Mouse (Mus musculus) forebrain, postnatal 0 days (tissue): Measurements from ENCODE around the gene Atp2a2. TPM values are rescaled to one million over a fixed set of nuclear protein-coding genes. Genes with fewer than 3 reads are reported as not detected.
A peak's percentile ranks its signal among the peaks of the same experiment; 100 is the strongest.
"Not testable (repeated sequence)": the region's sequence is repeated elsewhere in the genome, so short reads cannot be mapped to it uniquely, and the experiment has no call there.

Experiments
- ATAC-seq: fragments of 200-750 bp; cut with Nextera tagmentation; 2 replicates; pipeline ENCODE4 v1.8.0; 2017; ENCODE audit warnings: mild to moderate bottlenecking, moderate library complexity
- DNase-seq: peaks from one replicate; pipeline ENCODE4 v3.0.0-alpha.2; 2015
- H3K27ac ChIP-seq: fragments of 300-500 bp; sonication (generic); 2 replicates; pipeline ENCODE4 v1.5.1; 2014; ENCODE audit warnings: low read depth, mild to moderate bottlenecking, antibody characterized with exemption, low read length, moderate library complexity, mixed read lengths
- H3K27me3 ChIP-seq: fragments of 300-500 bp; sonication (generic); 2 replicates; pipeline ENCODE4 v1.6.1; 2014; ENCODE audit warnings: mild to moderate bottlenecking, low read length, mixed read lengths; ENCODE audit not compliant: insufficient read depth
- H3K36me3 ChIP-seq: fragments of 300-500 bp; sonication (generic); 2 replicates; pipeline ENCODE4 v1.6.1; 2014; ENCODE audit warnings: mild to moderate bottlenecking, moderate library complexity; ENCODE audit not compliant: insufficient read depth
- H3K4me1 ChIP-seq: fragments of 300-500 bp; sonication (generic); 2 replicates; pipeline ENCODE4 v1.6.1; 2014; ENCODE audit warnings: antibody characterized with exemption; ENCODE audit not compliant: insufficient read depth
- H3K4me2 ChIP-seq: fragments of 300-500 bp; sonication (generic); 2 replicates; pipeline ENCODE4 v1.6.1; 2014; ENCODE audit warnings: low read depth, mild to moderate bottlenecking, moderate library complexity
- H3K4me3 ChIP-seq: fragments of 300-500 bp; sonication (generic); 2 replicates; pipeline ENCODE4 v1.5.1; 2014; ENCODE audit warnings: low read depth, low read length, mixed read lengths
- H3K9ac ChIP-seq: fragments of 300-500 bp; sonication (generic); 2 replicates; pipeline ENCODE4 v1.6.1; 2014; ENCODE audit warnings: mild to moderate bottlenecking
- H3K9me3 ChIP-seq: fragments of 300-500 bp; sonication (generic); 2 replicates; pipeline ENCODE4 v1.6.1; 2016; ENCODE audit warnings: low read length
- CTCF ChIP-seq: sonication (generic); IDR thresholded peaks from 2 replicates; pipeline ENCODE4 v1.5.1; 2016; ENCODE audit warnings: antibody characterized with exemption, control low read depth, low read depth
- WGBS: fragments of 180-500 bp; shearing (Covaris S2); extraction: QIAGEN DNeasy Blood & Tissue Kit; methylation state at CpG from one replicate; pipeline ENCODE4 v1.1.7; 2014; 5-methylcytosine and 5-hydroxymethylcytosine counted together
- polyA plus RNA-seq: library from polyadenylated mRNA; unstranded; fragments of >200 nt; fragmentation: Nextera tagmentation; extraction: Ambion mirVana; gene quantifications from 2 replicates; pipeline ENCODE4 v1.2.1, GENCODE M21; 2015
- total RNA-seq: library from RNA; depleted of rRNA; stranded (reverse); fragments of >200 nt; gene quantifications from 2 replicates; pipeline ENCODE4 v1.2.3, GENCODE M21; 2014

Atp2a2 gene
- total and polyA plus RNA-seq, 2 experiments from 2014 or later = 37.2 to 178 TPM

- H3K36me3 ChIP-seq = peaks cover 22% of the 10 kb centered on the region
- 0 out of 2 replicates have a peak, but pooled peaks cover 9% of the 10 kb centered on the region for H3K4me1 ChIP-seq
- H3K4me2 ChIP-seq = no peak overlapping the region
- H3K27me3 ChIP-seq = no peaks in the 10 kb centered on the region
- ATAC-seq (no peak), DNase-seq (no peak)
- no peaks in the 10 kb centered on the region for H3K9me3 ChIP-seq
- H3K4me3 ChIP-seq = no peak overlapping the region
- H3K9ac ChIP-seq = no peak overlapping the region
- 83% methylated on average over 2 of the region's 2 CpGs for WGBS
- 0 out of 2 replicates have a peak, but pooled peaks have one; percentile 4 for TF ChIP-seq CTCF
- no peak overlapping the region for H3K27ac ChIP-seq
These were observed 76.5 kb downstream of the Atp2a2 start for GRCm38 (mm10) chr5:122425550-122425949.

GRCm38 (mm10) chr5:122423083-122423482 lies 78.9 kb downstream of the Atp2a2 start:
- peak overlapping the region; percentile 96 for H3K4me3 ChIP-seq
- H3K36me3 ChIP-seq = 0 out of 2 replicates have a peak, but pooled peaks cover 1% of the 10 kb centered on the region
- whole genome bisulfite sequencing = 34% methylated on average over 15 of the region's 15 CpGs
- H3K4me1 ChIP-seq = 0 out of 2 replicates have a peak, but pooled peaks cover 9% of the 10 kb centered on the region
- H3K4me2 ChIP-seq = peak overlapping the region; percentile 76
- no peak overlapping the region for H3K27ac ChIP-seq
- ATAC-seq (no peak), DNase-seq (no peak)
- H3K9me3 ChIP-seq = no peaks in the 10 kb centered on the region
- no peak for TF ChIP-seq CTCF
- no peaks in the 10 kb centered on the region for H3K27me3 ChIP-seq
- peak overlapping the region; percentile 81 for H3K9ac ChIP-seq

- no peaks in the 10 kb centered on the region for H3K27me3 ChIP-seq
- H3K4me3 ChIP-seq = peak overlapping the region; percentile 96
- H3K4me2 ChIP-seq = peak overlapping the region; percentile 76
- 2% methylated on average over 73 of the region's 73 CpGs for WGBS
- H3K9me3 ChIP-seq = no peaks in the 10 kb centered on the region
- H3K9ac ChIP-seq = peak overlapping the region; percentile 81
- TF ChIP-seq CTCF = peak; percentile 43; the same call in 1 of the 2 replicates
- H3K36me3 ChIP-seq = no peaks in the 10 kb centered on the region
- H3K4me1 ChIP-seq = 0 out of 2 replicates have a peak, but pooled peaks cover 9% of the 10 kb centered on the region
- DNase-seq (peak; percentile 95), ATAC-seq (peak; percentile 94)
- H3K27ac ChIP-seq = peak overlapping the region; percentile 90
These were observed 79.7 kb downstream of the Atp2a2 start for GRCm38 (mm10) chr5:122422071-122422964.

- DNase-seq (no peak), ATAC-seq (peak; percentile 68; the same call in 1 of the 2 replicates)
- Histone ChIP-seq H3K4me2 (peak within 1 kb of the TSS; percentile 76), H3K36me3 (no peaks in the 10 kb centered on the region), H3K4me1 (0 out of 2 replicates have a peak, but pooled peaks cover 9% of the 10 kb centered on the region), H3K9me3 (no peaks in the 10 kb centered on the region), H3K27ac (peak within 1 kb of the TSS; percentile 90), H3K9ac (peak within 1 kb of the TSS; percentile 81), H3K4me3 (peak within 1 kb of the TSS; percentile 96), H3K27me3 (no peaks in the 10 kb centered on the region)
- peak; percentile 53 for TF ChIP-seq CTCF
- 21% methylated on average over 17 of the region's 17 CpGs for WGBS
These were observed 80.6 kb downstream of the Atp2a2 start, which contains the start of gene Anapc7 for GRCm38 (mm10) chr5:122421271-122422068. Anapc7 (plus strand) TSS chr5:122421693.

- H3K36me3 ChIP-seq, H3K4me1 ChIP-seq, DNase-seq, H3K27ac ChIP-seq, H3K9me3 ChIP-seq, H3K4me3 ChIP-seq, ATAC-seq, H3K9ac ChIP-seq, H3K4me2 ChIP-seq, H3K27me3 ChIP-seq: not testable (repeated sequence)
- WGBS = 71% methylated on average over 4 of the region's 4 CpGs
These were observed 81.3 kb downstream of the Atp2a2 start for GRCm38 (mm10) chr5:122420676-122421075.

- DNase-seq = no peak
- Histone ChIP-seq H3K27ac (no peak overlapping the region), H3K9ac (no peak overlapping the region), H3K27me3 (no peaks in the 10 kb centered on the region), H3K4me2 (no peak overlapping the region), H3K36me3 (no peaks in the 10 kb centered on the region), H3K4me1 (no peaks in the 10 kb centered on the region), H3K9me3 (no peaks in the 10 kb centered on the region), H3K4me3 (no peak overlapping the region)
- no peak for ATAC-seq
- no peak for TF ChIP-seq CTCF
- 90% methylated on average over 12 of the region's 12 CpGs for WGBS
These were observed 86.6 kb downstream of the Atp2a2 start for GRCm38 (mm10) chr5:122415465-122415864.
